ENCODE assay signal across 8 mouse cellular contexts in the genomic region with DNA sequence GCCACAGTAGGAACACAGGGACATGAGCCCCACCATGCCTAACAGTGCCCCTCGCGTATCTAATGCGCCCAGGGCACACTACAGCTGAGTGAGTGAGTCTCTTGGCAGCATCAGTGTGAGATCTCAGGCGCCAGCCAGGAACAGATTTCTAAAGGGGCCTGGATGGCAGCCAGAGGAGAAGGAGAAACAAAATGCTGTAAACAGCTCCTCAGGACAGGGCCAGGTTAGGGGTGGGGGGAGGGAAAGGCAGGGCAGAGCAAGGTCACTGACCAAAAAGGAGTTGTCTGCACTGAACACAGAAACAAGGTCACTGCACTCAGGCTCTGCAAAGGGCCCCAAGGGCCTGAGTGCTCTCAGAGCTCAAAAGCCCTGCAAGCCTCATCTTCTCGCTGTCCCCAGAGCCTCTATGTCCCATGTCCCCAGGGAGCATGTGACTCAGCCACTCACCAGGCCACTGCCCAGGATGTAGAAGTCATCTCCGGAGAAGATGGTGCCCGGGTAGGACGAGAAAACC. TPM values are rescaled to one million over a fixed set of nuclear protein-coding genes. Genes with fewer than 3 reads are reported as not detected.
DNase-seq lines count a peak whose midpoint lies in the region; ATAC-seq lines count a peak whose summit lies in the region.

No protein-coding gene starts in this region.

- ATAC-seq in granulocyte monocyte progenitor cell, adult 5-6 weeks (replicated peaks; ENCODE audit: poor library complexity, severe bottlenecking): no peak
- ATAC-seq in inflammation-experienced regulatory T-cells, adult 6 months: no peak

- intact Hi-C loops in left cerebral cortex, postnatal 10 days (cut with DNase I): no loop called here
- intact Hi-C loops in heart, postnatal 14 days (cut with DNase I): no loop called here

- peak; percentile 41 to 57 for DNase-seq in left cerebral cortex, postnatal 10 days (ENCODE audit: extremely low spot score in 1 of 2, low spot score in 2 of 2)
- DNase-seq in left cerebral cortex, adult 11 months (ENCODE audit: low spot score): no peak
- peak; percentile 82 for DNase-seq in Muller cell, postnatal 12 days (ENCODE audit: inconsistent ontology term)
- DNase-seq in brain, adult 2 months (ENCODE audit: low read depth, low spot score): peak; percentile 68
- peak; percentile 40 to 43 for DNase-seq in heart, postnatal 14 days
- DNase-seq in thymus, postnatal 10 days (ENCODE audit: low spot score in 2 of 2): no peak

RNA-seq across cellular contexts. Expression of a gene that starts 12.7 kb away (rescaled TPM):
- total RNA-seq in left cerebral cortex, postnatal 10 days (2021): 10 to 100 TPM; 70.6 to 71.5 TPM
- total RNA-seq in heart, postnatal 14 days (2021): 10 to 100 TPM; 37.5 to 42.2 TPM
- total RNA-seq in granulocyte monocyte progenitor cell, adult 5-6 weeks (2014; fragmentation: Nextera tagmentation): 18.2 and 20.8 TPM in 2 replicates
- 8.9 and 9.4 TPM in 2 replicates for total RNA-seq in granulocyte monocyte progenitor cell, adult 5-6 weeks (2017)
- polyA plus RNA-seq in inflammation-experienced regulatory T-cells, adult 6 months (2017; shearing (Covaris generic)): 1 to 10 TPM; 3.2 to 5.7 (median 3.5) TPM

RNA-seq across cellular contexts. Expression of a gene that starts 14.4 kb away (rescaled TPM):
- not detected for total RNA-seq in left cerebral cortex, postnatal 10 days (2021)
- not detected for total RNA-seq in heart, postnatal 14 days (2021)
- not detected in 2 replicates for total RNA-seq in granulocyte monocyte progenitor cell, adult 5-6 weeks (2014; fragmentation: Nextera tagmentation)
- total RNA-seq in granulocyte monocyte progenitor cell, adult 5-6 weeks (2017): not detected in 2 replicates
- polyA plus RNA-seq in inflammation-experienced regulatory T-cells, adult 6 months (2017; shearing (Covaris generic)): not detected

RNA-seq across cellular contexts. Expression of a gene that starts 18.1 kb away (rescaled TPM):
- 1 to 10 TPM; 5.0 to 5.3 TPM for total RNA-seq in left cerebral cortex, postnatal 10 days (2021)
- 10 to 100 TPM in 1 of 2 experiments, 1 to 10 TPM in 1; 8.7 to 10.9 TPM for total RNA-seq in heart, postnatal 14 days (2021)
- total RNA-seq in granulocyte monocyte progenitor cell, adult 5-6 weeks (2014; fragmentation: Nextera tagmentation): 1.3 and 3.5 TPM in 2 replicates
- 2.4 and 2.8 TPM in 2 replicates for total RNA-seq in granulocyte monocyte progenitor cell, adult 5-6 weeks (2017)
- polyA plus RNA-seq in inflammation-experienced regulatory T-cells, adult 6 months (2017; shearing (Covaris generic)): not detected

RNA-seq across cellular contexts. Expression of a gene that starts 20.2 kb away (rescaled TPM):
- total RNA-seq in left cerebral cortex, postnatal 10 days (2021): 1 to 10 TPM; 3.5 to 4.0 TPM
- total RNA-seq in heart, postnatal 14 days (2021): 10 to 100 TPM in 1 of 2 experiments, 1 to 10 TPM in 1; 8.7 to 16.4 TPM
- 24.9 and 38.3 TPM in 2 replicates for total RNA-seq in granulocyte monocyte progenitor cell, adult 5-6 weeks (2014; fragmentation: Nextera tagmentation)
- 30.1 and 31.8 TPM in 2 replicates for total RNA-seq in granulocyte monocyte progenitor cell, adult 5-6 weeks (2017)
- 10 to 100 TPM in 1 of 3 experiments, 1 to 10 TPM in 2; 6.1 to 14.5 (median 7.3) TPM for polyA plus RNA-seq in inflammation-experienced regulatory T-cells, adult 6 months (2017; shearing (Covaris generic))

RNA-seq across cellular contexts. Expression of a gene that starts 59.2 kb away (rescaled TPM):
- under 1 TPM; 0.20 to 0.32 TPM for total RNA-seq in left cerebral cortex, postnatal 10 days (2021)
- total RNA-seq in heart, postnatal 14 days (2021): not detected
- not detected in 2 replicates for total RNA-seq in granulocyte monocyte progenitor cell, adult 5-6 weeks (2014; fragmentation: Nextera tagmentation)
- total RNA-seq in granulocyte monocyte progenitor cell, adult 5-6 weeks (2017): not detected in 2 replicates
- polyA plus RNA-seq in inflammation-experienced regulatory T-cells, adult 6 months (2017; shearing (Covaris generic)): not detected

Comparison
In these comparisons a context has a peak if more than half of its experiments do, and no peak if none do; other contexts are left out.
1. DNase-seq: peak in left cerebral cortex, postnatal 10 days (2 of 2), Muller cell, postnatal 12 days (single experiment), brain, adult 2 months (single experiment) and heart, postnatal 14 days (2 of 2); none in left cerebral cortex, adult 11 months (single experiment) and thymus, postnatal 10 days (0 of 2).